Mouse (Mus musculus): Measurements from ENCODE around the gene Piga. TPM values are rescaled to one million over a fixed set of nuclear protein-coding genes. Genes with fewer than 3 reads are reported as not detected.

Gene Piga
- polyA plus RNA-seq (2015; fragmentation: Nextera tagmentation; extraction: Ambion mirVana), result 2.1 and 2.4 TPM in 2 replicates

GRCm38 (mm10) chrX:164419471-164419939 lies at the start of gene Piga:
TSS of gene Piga (plus strand) at chrX:164419787.

GRCm38 (mm10) chrX:164373081-164373480 lies 46.5 kb upstream of the Piga start, which contains the start of gene Vegfd:
TSS of gene Vegfd (plus strand) at chrX:164373378.

GRCm38 (mm10) chrX:164436709-164437108 lies 17.1 kb downstream of the Piga start, which contains the start of gene Asb11:
TSS of gene Asb11 (plus strand) at chrX:164436994.

Other genes with a start within 250 kb of the Piga start
- gene Bmx, start 161.6 kb upstream of the Piga start, polyA plus RNA-seq (2015; fragmentation: Nextera tagmentation; extraction: Ambion mirVana), result 0.51 and 0.55 TPM in 2 replicates
- gene Pir, start 150.4 kb upstream of the Piga start, polyA plus RNA-seq (2015; fragmentation: Nextera tagmentation; extraction: Ambion mirVana), result 6.5 and 7.2 TPM in 2 replicates
- gene Vegfd, start 46.4 kb upstream of the Piga start, polyA plus RNA-seq (2015; fragmentation: Nextera tagmentation; extraction: Ambion mirVana), result 5.1 and 6.6 TPM in 2 replicates
- 22.3 and 30.1 TPM in 2 replicates for gene Asb11, start 17.2 kb downstream of the Piga start, polyA plus RNA-seq (2015; fragmentation: Nextera tagmentation; extraction: Ambion mirVana)
- not detected in 2 replicates for gene Asb9, start 86.5 kb downstream of the Piga start, polyA plus RNA-seq (2015; fragmentation: Nextera tagmentation; extraction: Ambion mirVana)